Mouse (Mus musculus): ENCODE measurements at regions not wholly inside any gene's neighbourhood (a gene's known extent, or its start where the extent isn't known, plus 50 kb on each side); places are given as distances from the start of the nearest gene placed in this dataset.

DNA sequence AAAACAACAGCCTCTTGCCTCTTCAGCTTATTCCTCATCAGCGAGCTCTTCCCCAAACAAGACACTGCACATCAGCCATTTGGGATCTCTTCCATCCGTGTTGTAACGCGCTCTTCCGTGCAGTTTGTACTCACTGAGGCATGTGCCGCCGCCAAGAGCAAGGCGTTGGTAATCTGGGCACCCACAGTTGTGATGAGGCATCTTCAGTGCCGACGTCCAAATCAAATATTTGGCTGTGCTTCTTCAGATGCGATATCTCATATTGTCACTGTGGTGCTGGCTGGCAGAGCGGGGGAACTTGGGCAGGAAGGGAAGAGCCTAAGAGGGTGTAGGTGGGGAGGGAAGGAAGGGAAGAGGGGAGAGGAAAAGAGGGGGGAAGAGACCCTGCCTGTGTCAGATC lies 439.2 kb downstream of the Tmem182 start:
- H3K4me1 ChIP-seq (ENCODE audit: control insufficient read depth, insufficient read depth, low read length): no peaks in the 10 kb centered on the region
- 94% methylated on average over 12 of the region's 12 CpGs for WGBS
- H3K27me3 ChIP-seq (replicated peaks; ENCODE audit: control insufficient read depth, insufficient read depth, low read length): no peaks in the 10 kb centered on the region
- no peak overlapping the region for H3K27ac ChIP-seq (ENCODE audit: insufficient read depth, low read depth, low read length)
- no peak for DNase-seq
- H3K36me3 ChIP-seq (ENCODE audit: control insufficient read depth, insufficient read depth, low read length): no peaks in the 10 kb centered on the region
- H3K4me3 ChIP-seq (ENCODE audit: insufficient read depth, low read depth, low read length): no peak overlapping the region
- no peak for TF ChIP-seq POLR2A (IDR thresholded peaks at IDR 0.05; ENCODE audit: low read depth, low read length)
- no peak for TF ChIP-seq CTCF (conservative IDR thresholded peaks at IDR 0.05; ENCODE audit: insufficient read depth, insufficient read length, low read depth, low read length)

DNA sequence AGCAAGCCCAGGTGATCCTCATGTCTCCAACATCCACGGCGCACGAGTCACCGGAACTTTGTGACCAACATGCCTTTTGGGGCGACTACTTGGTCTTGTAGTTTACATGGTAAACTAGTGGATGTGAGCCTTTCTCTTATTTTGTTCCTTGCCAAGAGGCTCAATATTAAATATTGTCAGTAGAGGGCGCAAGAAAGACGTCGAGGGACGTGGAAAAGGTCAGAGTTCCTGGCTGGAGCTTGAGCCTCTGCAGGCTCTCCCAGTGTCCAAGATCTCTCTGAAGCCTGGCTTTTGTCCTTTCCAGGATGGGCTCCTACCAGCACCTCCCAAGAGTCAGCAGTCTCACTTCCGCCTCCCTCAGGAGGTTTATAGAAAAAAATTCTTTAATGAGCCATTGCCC lies 458.8 kb downstream of the Tmem182 start:
- Histone ChIP-seq H3K4me1 (ENCODE audit: control insufficient read depth, insufficient read depth, low read length) (no peaks in the 10 kb centered on the region), H3K27ac (ENCODE audit: insufficient read depth, low read depth, low read length) (no peak overlapping the region), H3K36me3 (ENCODE audit: control insufficient read depth, insufficient read depth, low read length) (no peaks in the 10 kb centered on the region), H3K4me3 (ENCODE audit: insufficient read depth, low read depth, low read length) (no peak overlapping the region), H3K27me3 (replicated peaks; ENCODE audit: control insufficient read depth, insufficient read depth, low read length) (no peaks in the 10 kb centered on the region)
- peak; percentile 50 for TF ChIP-seq CTCF (conservative IDR thresholded peaks at IDR 0.05; ENCODE audit: insufficient read depth, insufficient read length, low read depth, low read length)
- no peak for TF ChIP-seq POLR2A (IDR thresholded peaks at IDR 0.05; ENCODE audit: low read depth, low read length)
- 40% methylated on average over 10 of the region's 10 CpGs for WGBS
- peak; percentile 51 for DNase-seq

DNA sequence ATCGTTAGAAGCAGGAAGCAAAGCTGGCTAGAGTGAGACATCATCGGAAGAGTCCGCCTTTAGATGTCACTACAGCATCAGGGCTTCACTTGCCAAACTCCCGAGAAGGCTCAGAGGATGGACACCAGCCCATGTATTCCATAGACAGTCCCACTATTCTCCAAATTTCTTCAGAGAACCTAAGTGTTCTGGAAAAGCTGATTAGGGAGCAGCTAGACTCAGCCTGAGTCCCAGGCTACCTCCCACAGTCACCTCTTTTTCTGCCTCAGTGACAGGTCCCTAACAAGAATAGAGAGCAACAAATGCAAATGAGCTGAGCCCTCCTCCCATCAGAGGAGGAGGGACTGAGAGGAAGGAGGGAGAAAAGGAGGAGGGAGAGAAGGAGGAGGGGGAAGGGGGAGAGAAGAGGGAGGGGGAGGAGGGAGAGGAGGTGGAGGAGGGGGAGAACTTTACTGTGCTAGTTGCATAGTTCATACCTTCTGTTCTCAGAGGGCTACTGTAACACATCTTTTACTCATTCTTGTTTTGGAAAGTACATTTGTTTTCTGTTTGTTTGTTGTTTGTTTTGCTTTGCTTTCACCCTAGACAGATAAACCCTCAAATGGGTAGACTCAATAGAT lies 465.8 kb downstream of the Tmem182 start:
- H3K4me3 ChIP-seq (ENCODE audit: insufficient read depth, low read depth, low read length): no peak overlapping the region
- no peaks in the 10 kb centered on the region; the same call in 1 of the 2 replicates for H3K27me3 ChIP-seq (replicated peaks; ENCODE audit: control insufficient read depth, insufficient read depth, low read length)
- no peaks in the 10 kb centered on the region for H3K4me1 ChIP-seq (ENCODE audit: control insufficient read depth, insufficient read depth, low read length)
- no peaks in the 10 kb centered on the region for H3K36me3 ChIP-seq (ENCODE audit: control insufficient read depth, insufficient read depth, low read length)
- no peak for TF ChIP-seq POLR2A (IDR thresholded peaks at IDR 0.05; ENCODE audit: low read depth, low read length)
- TF ChIP-seq CTCF (conservative IDR thresholded peaks at IDR 0.05; ENCODE audit: insufficient read depth, insufficient read length, low read depth, low read length): 0 out of 2 replicates have a peak, but pooled peaks have one; percentile 5
- H3K27ac ChIP-seq (ENCODE audit: insufficient read depth, low read depth, low read length): no peak overlapping the region
- 21% methylated on average over 4 of the region's 4 CpGs for WGBS
- DNase-seq: no peak

DNA sequence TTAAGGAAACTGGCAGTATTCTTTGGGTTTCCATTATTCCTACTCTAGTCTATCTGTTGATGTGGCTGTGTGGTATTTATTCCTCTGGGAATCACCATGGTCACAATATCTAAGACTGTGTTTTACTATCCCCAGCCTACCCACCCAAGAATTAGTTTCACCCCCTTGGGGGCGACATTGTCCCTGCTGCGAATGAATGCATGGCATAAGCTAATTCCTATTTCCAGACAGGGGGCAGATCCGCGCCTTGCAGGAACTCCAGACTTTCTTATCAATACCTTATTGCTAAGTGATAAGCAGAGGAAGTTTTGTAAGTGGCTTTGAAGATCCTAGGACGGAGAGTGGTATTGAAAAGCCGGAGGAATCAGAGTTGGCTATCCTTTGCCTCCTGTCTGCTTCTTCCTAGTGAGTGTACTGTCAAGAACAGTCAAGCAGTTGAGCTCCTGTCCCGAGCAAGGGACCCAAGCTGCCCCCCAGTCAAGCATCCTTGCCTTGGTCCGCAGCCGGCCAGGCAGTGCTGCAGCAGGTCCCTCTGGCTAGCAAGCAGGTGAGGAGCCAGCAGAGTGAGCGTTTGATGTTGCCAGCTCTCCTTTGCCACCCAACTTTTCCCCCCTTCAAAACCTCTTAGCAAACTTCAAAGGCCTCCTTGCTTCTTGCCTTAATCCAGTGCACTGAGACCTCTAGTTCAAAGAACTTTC lies 469.3 kb downstream of the Tmem182 start:
- no peaks in the 10 kb centered on the region; the same call in 1 of the 2 replicates for H3K27me3 ChIP-seq (replicated peaks; ENCODE audit: control insufficient read depth, insufficient read depth, low read length)
- WGBS: 24% methylated on average over 10 of the region's 10 CpGs
- H3K4me3 ChIP-seq (ENCODE audit: insufficient read depth, low read depth, low read length): no peak overlapping the region
- no peaks in the 10 kb centered on the region for H3K36me3 ChIP-seq (ENCODE audit: control insufficient read depth, insufficient read depth, low read length)
- TF ChIP-seq CTCF (conservative IDR thresholded peaks at IDR 0.05; ENCODE audit: insufficient read depth, insufficient read length, low read depth, low read length) (peak; percentile 36; the same call in 1 of the 2 replicates), POLR2A (IDR thresholded peaks at IDR 0.05; ENCODE audit: low read depth, low read length) (no peak)
- H3K27ac ChIP-seq (ENCODE audit: insufficient read depth, low read depth, low read length): no peak overlapping the region
- H3K4me1 ChIP-seq (ENCODE audit: control insufficient read depth, insufficient read depth, low read length): no peaks in the 10 kb centered on the region
- DNase-seq: no peak

DNA sequence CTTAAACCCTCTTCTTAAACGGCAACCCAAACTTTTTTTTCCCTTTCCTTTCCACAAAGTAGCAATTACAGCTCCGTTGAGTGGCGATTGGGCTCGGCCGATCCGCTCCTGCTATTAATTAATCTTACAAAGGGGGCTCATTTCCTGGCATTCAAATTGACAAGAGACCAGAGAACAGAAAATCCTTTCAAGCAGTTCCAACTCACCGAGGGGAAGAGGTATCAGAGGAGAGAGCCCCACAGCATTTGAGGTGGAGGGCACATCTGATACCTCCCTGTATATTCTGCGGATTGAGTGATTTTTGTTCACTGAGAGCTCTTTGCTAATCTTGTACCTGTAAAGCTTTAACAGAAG lies 469.8 kb downstream of the Tmem182 start:
- 19% methylated on average over 8 of the region's 8 CpGs for WGBS
- Histone ChIP-seq H3K27me3 (replicated peaks; ENCODE audit: control insufficient read depth, insufficient read depth, low read length) (no peaks in the 10 kb centered on the region; the same call in 1 of the 2 replicates), H3K4me3 (ENCODE audit: insufficient read depth, low read depth, low read length) (no peak overlapping the region), H3K36me3 (ENCODE audit: control insufficient read depth, insufficient read depth, low read length) (no peaks in the 10 kb centered on the region), H3K27ac (ENCODE audit: insufficient read depth, low read depth, low read length) (no peak overlapping the region), H3K4me1 (ENCODE audit: control insufficient read depth, insufficient read depth, low read length) (no peaks in the 10 kb centered on the region)
- no peak for DNase-seq
- no peak for TF ChIP-seq CTCF (conservative IDR thresholded peaks at IDR 0.05; ENCODE audit: insufficient read depth, insufficient read length, low read depth, low read length)
- TF ChIP-seq POLR2A (IDR thresholded peaks at IDR 0.05; ENCODE audit: low read depth, low read length): no peak

DNA sequence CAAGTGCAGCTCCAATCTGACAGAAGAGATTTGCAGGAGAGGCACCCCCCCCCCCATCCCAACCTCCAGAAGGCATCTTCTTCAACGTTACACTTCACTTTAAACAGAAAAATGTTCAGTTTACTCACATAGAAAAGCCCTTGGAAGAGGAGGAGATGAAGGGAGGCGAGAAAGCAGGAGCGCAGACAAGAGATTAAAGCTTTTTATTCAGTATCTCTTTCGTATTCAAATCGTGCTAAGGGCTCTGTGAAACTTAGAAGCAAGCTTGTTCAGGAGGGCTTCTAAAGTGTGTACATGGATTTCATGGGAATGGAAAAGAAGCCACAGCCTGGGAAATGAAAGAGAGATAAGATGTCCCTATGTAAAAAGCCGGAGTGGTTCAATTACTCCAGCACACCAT lies 470.2 kb downstream of the Tmem182 start:
- 55% methylated on average over 6 of the region's 6 CpGs for WGBS
- Histone ChIP-seq H3K27ac (ENCODE audit: insufficient read depth, low read depth, low read length) (no peak overlapping the region), H3K27me3 (replicated peaks; ENCODE audit: control insufficient read depth, insufficient read depth, low read length) (no peaks in the 10 kb centered on the region; the same call in 1 of the 2 replicates), H3K4me3 (ENCODE audit: insufficient read depth, low read depth, low read length) (no peak overlapping the region), H3K4me1 (ENCODE audit: control insufficient read depth, insufficient read depth, low read length) (no peaks in the 10 kb centered on the region), H3K36me3 (ENCODE audit: control insufficient read depth, insufficient read depth, low read length) (no peaks in the 10 kb centered on the region)
- DNase-seq: no peak
- no peak for TF ChIP-seq POLR2A (IDR thresholded peaks at IDR 0.05; ENCODE audit: low read depth, low read length)
- TF ChIP-seq CTCF (conservative IDR thresholded peaks at IDR 0.05; ENCODE audit: insufficient read depth, insufficient read length, low read depth, low read length): no peak

DNA sequence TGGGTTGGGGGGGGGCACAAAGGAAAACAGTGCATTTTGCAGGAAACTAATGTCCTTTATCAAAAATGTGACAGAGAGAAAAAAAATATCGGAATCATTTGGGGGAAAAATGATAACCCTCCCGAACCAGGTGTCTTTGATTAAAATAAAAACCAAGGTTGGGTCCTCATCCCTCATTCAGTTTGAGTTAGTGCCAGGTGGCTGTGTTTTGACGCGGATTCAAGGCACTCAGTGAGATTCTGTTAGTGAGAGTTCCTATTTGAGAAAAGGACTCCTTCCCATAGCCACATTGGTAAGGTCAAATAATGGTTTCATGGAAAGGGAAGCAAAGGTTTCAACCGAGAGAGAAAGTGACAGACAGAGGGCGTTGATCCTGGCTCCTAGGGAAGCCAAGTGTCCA lies 470.9 kb downstream of the Tmem182 start:
- TF ChIP-seq POLR2A (IDR thresholded peaks at IDR 0.05; ENCODE audit: low read depth, low read length) (no peak), CTCF (conservative IDR thresholded peaks at IDR 0.05; ENCODE audit: insufficient read depth, insufficient read length, low read depth, low read length) (no peak)
- WGBS: 72% methylated on average over 6 of the region's 6 CpGs
- no peaks in the 10 kb centered on the region for H3K4me1 ChIP-seq (ENCODE audit: control insufficient read depth, insufficient read depth, low read length)
- H3K36me3 ChIP-seq (ENCODE audit: control insufficient read depth, insufficient read depth, low read length): no peaks in the 10 kb centered on the region
- H3K27ac ChIP-seq (ENCODE audit: insufficient read depth, low read depth, low read length): no peak overlapping the region
- H3K27me3 ChIP-seq (replicated peaks; ENCODE audit: control insufficient read depth, insufficient read depth, low read length): no peaks in the 10 kb centered on the region; the same call in 1 of the 2 replicates
- no peak overlapping the region for H3K4me3 ChIP-seq (ENCODE audit: insufficient read depth, low read depth, low read length)
- no peak for DNase-seq
